Mouse (Mus musculus): Measurements from ENCODE around the gene Olfr672. TPM values are rescaled to one million over a fixed set of nuclear protein-coding genes. Genes with fewer than 3 reads are reported as not detected.
"Not testable (repeated sequence)": the region's sequence is repeated elsewhere in the genome, so short reads cannot be mapped to it uniquely, and the experiment has no call there.

Gene Olfr672
- not detected for total RNA-seq (2021)
- long read RNA-seq, experiment 1 = 0 reads
- long read RNA-seq, experiment 2 = 0 reads

- intact Hi-C loops (cut with DNase I) = no loop called here
- no peak for DNase-seq
Measured at GRCm38 (mm10) chr7:105001929-105002328, at the start of gene Olfr672. Gene Olfr672 (minus strand): TSS chr7:105002029.

- intact Hi-C loops (cut with DNase I); DNase-seq: not testable (repeated sequence)
Measured at GRCm38 (mm10) chr7:105033836-105034235, 32.0 kb upstream of the Olfr672 start.

DNA sequence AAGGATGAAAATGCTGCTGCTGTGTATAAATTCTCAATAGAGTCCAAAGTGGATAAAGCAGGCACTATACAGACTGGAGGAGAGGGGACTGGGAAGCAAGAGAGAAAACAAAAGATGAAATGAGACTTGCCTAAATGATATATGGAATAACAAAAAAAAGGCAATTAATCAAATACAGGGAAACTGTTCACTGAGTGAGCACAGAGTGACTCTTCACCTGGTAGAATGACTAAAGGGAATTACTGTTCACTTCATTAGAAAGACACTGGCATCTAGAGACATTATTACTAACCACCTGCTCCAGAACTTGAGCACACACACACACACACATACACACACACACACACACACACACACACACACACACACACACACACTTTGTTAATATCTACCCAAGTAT lies 30.6 kb upstream of the Olfr672 start, which contains the start of gene Olfr676:
Gene Olfr676 (plus strand): TSS at position 301 of the 400 bp plus-strand sequence.
- no peak for DNase-seq
- intact Hi-C loops (cut with DNase I) = no loop called here

DNA sequence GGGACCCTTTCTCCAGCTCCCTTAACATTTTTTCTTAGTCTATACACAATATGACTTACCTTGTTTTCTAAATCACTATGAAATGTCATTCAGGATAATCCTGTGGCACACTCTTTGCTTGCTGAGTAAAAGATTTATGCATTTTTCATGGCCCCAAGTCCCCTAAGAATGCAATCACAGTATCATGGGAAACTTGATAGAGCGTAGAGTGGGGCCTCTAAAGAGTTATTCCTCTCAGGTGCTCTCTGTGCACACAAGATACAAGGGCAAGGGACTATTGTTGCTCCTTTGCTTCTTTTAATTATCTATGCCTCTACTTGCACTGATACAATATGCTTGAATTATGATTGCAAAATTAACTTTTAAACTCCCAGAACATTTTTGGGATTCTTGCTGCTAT lies 26.5 kb upstream of the Olfr672 start, which contains the start of gene Olfr675:
Gene Olfr675 (minus strand): TSS at position 101 of the 400 bp plus-strand sequence.
- intact Hi-C loops (cut with DNase I) = no loop called here
- no peak for DNase-seq

GRCm38 (mm10) chr7:105022530-105022929 lies 20.7 kb upstream of the Olfr672 start:
- intact Hi-C loops (cut with DNase I) = no loop called here
- no peak for DNase-seq

DNA sequence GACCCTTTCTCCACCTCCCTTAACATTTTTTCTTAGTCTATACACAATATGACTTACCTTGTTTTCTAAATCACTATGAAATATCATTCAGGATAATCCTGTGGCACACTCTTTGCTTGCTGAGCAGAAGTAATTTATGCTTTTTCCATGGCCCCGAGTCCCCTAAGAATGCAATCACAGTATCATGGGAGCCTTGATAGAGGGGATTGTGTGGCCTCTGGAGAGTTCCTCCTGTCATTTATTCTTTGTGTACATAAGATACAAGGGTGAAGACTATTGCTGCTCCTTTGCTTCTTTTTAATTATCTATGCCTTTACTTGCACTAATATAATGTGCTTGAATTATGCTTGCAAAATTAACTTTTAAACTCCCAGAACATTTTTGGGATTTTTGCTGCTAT lies 22.8 kb downstream of the Olfr672 start, which contains the start of gene Olfr671:
Gene Olfr671 (minus strand): TSS at position 101 of the 400 bp plus-strand sequence.
- intact Hi-C loops (cut with DNase I) = no loop called here
- DNase-seq = no peak

DNA sequence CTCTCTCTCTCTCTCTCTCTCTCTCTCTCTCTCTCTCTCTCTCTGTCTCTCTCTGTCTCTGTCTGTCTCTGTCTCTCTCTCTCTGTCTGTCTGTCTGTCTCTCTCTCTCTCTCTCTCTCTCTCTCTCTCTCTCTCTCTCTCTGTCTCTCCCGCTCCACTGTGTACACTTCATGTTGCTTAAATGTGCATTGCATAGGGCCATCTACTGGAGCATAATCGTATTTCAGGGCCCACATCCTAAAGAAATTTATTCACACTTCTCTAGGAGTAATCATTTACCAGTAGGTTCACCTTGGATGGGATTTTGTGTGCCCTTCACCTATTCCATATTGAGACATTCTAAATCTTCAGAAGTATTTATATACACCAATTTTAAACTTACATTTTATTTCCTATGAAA lies 29.3 kb downstream of the Olfr672 start:
- intact Hi-C loops (cut with DNase I); DNase-seq: not testable (repeated sequence)

- intact Hi-C loops (cut with DNase I) = no loop called here
- no peak for DNase-seq
Measured at GRCm38 (mm10) chr7:104962520-104962919, 39.3 kb downstream of the Olfr672 start, which contains the start of gene Olfr670. Gene Olfr670 (minus strand): TSS chr7:104962620.

- DNase-seq; intact Hi-C loops (cut with DNase I): not testable (repeated sequence)
Measured at GRCm38 (mm10) chr7:104950234-104950633, 51.6 kb downstream of the Olfr672 start.

Other genes starting within 250 kb of the Olfr672 start
- gene Usp17le, start 224.6 kb downstream of the Olfr672 start, total RNA-seq (2021) = not detected
- gene Usp17lb, start 159.4 kb downstream of the Olfr672 start, total RNA-seq (2021) = not detected
- gene Usp17la, start 145.0 kb downstream of the Olfr672 start, total RNA-seq (2021) = not detected
- not detected for gene Olfr665, start 124.0 kb downstream of the Olfr672 start, total RNA-seq (2021)
- gene Olfr666, start 106.1 kb downstream of the Olfr672 start, total RNA-seq (2021) = not detected
- not detected for gene Olfr667, start 80.5 kb downstream of the Olfr672 start, total RNA-seq (2021)
- gene Olfr668, start 74.0 kb downstream of the Olfr672 start, total RNA-seq (2021) = not detected
- not detected for gene Olfr669, start 67.8 kb downstream of the Olfr672 start, total RNA-seq (2021)
- not detected for gene Olfr670, start 39.4 kb downstream of the Olfr672 start, total RNA-seq (2021)
- gene Olfr671, start 22.9 kb downstream of the Olfr672 start, total RNA-seq (2021) = not detected
- gene Olfr675, start 26.4 kb upstream of the Olfr672 start, total RNA-seq (2021) = not detected
- not detected for gene Olfr676, start 30.7 kb upstream of the Olfr672 start, total RNA-seq (2021)
- not detected for gene Olfr677, start 49.3 kb upstream of the Olfr672 start, total RNA-seq (2021)
- not detected for gene Olfr678, start 62.4 kb upstream of the Olfr672 start, total RNA-seq (2021)
- gene Olfr679, start 79.2 kb upstream of the Olfr672 start, total RNA-seq (2021) = not detected
- gene Olfr680-ps1, start 90.8 kb upstream of the Olfr672 start, total RNA-seq (2021) = not detected
- gene Olfr681, start 114.8 kb upstream of the Olfr672 start, total RNA-seq (2021) = not detected
- not detected for gene Olfr683, start 145.0 kb upstream of the Olfr672 start, total RNA-seq (2021)
- gene Olfr684, start 161.6 kb upstream of the Olfr672 start, total RNA-seq (2021) = not detected
- gene Olfr685, start 184.0 kb upstream of the Olfr672 start, total RNA-seq (2021) = not detected
- gene Olfr686, start 205.5 kb upstream of the Olfr672 start, total RNA-seq (2021) = not detected